ENCODE assay signal across 8 mouse cellular contexts in the genomic region with DNA sequence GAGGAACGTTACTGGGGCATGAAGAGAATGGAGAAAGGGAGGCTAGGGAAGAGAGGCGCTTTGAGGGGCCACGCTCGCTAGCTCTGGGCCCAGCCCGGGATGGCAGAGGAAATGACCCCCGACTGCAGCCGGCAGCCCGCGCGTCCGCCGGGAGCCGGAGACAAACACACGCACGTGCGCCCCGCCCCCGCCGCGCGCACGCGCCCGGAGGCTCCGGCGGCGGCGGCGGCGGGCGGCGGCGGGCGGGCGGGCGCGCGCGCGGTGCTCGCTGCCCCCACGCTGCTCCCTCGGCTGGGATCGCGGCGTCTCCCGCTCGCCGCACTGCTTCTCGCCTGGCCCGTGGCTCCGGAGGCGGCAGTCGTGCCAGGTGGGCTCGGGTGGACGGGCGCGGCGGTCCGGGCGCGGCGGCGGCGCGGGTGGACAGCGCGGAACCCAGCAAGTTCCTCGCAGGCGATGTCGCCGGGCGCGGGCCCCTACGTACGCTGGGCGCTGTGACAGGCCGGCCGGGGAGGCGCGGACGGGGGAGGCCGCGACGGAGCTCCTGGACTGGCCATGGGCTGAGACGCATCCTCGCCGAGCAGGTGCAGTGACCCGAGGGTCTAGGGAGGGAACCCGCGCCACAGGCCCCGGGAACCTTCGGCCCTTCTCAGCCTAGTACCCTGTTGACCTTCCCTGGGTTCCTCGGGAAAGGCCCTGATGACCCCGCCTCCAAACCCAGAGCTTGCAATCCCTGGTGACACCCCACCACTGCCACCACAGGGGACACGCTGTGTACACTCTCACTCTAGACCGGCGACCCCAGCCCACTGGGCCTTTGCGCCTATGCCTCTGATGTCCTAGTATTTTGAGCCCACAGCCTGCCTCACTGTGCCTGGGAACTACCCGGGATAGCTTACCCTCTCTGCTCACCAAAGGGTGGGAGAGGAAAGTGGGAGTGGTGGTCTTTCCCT. TPM values are rescaled to one million over a fixed set of nuclear protein-coding genes. Genes with fewer than 3 reads are reported as not detected.
DNase-seq lines count a peak whose midpoint lies in the region; ATAC-seq and TF ChIP-seq lines count a peak whose summit lies in the region.

TSS of gene Amigo1 (plus strand) at position 238 of the 950 bp plus-strand sequence.

- H3K4me3 ChIP-seq in embryonic facial prominence, embryonic 13.5 days, result peak within 1 kb of the TSS; percentile 66
- H3K4me3 ChIP-seq in heart, embryonic 12.5 days, result peak within 1 kb of the TSS; percentile 96
- peak within 1 kb of the TSS; percentile 91 for H3K4me3 ChIP-seq in lung, adult 2 months (replicated peaks; ENCODE audit: extremely low read depth, low read depth, low read length)
- H3K4me3 ChIP-seq in neural tube, embryonic 14.5 days (ENCODE audit: low read depth, low read length), result peak within 1 kb of the TSS; percentile 70

- H3K9me3 ChIP-seq in embryonic facial prominence, embryonic 13.5 days, result no peaks in the 10 kb centered on the region
- H3K9me3 ChIP-seq in heart, embryonic 12.5 days (replicated peaks), result no peaks in the 10 kb centered on the region
- H3K9me3 ChIP-seq in neural tube, embryonic 14.5 days (ENCODE audit: control insufficient read depth, low read length), result no peaks in the 10 kb centered on the region

- H3K9ac ChIP-seq in embryonic facial prominence, embryonic 13.5 days, result peak within 1 kb of the TSS; percentile 73
- peak within 1 kb of the TSS; percentile 93 for H3K9ac ChIP-seq in heart, embryonic 12.5 days
- H3K9ac ChIP-seq in neural tube, embryonic 14.5 days (replicated peaks; ENCODE audit: low read depth, low read length), result peak within 1 kb of the TSS; percentile 85

- no peak for TF ChIP-seq POLR2A in lung, adult 2 months (IDR thresholded peaks at IDR 0.05; ENCODE audit: borderline replicate concordance, extremely low read depth, low read depth, low read length)

- H3K27ac ChIP-seq in embryonic facial prominence, embryonic 13.5 days, result no peak within 1 kb of the TSS
- H3K27ac ChIP-seq in heart, embryonic 12.5 days (ENCODE audit: poor library complexity, severe bottlenecking), result no peak within 1 kb of the TSS
- H3K27ac ChIP-seq in neural tube, embryonic 14.5 days (ENCODE audit: low read depth, low read length), result peak within 1 kb of the TSS; percentile 64

- ATAC-seq in cerebellum, adult (ENCODE audit: insufficient number of reproducible peaks, low FRiP score, low TSS enrichment), result peak; percentile 59
- ATAC-seq in embryonic facial prominence, embryonic 13.5 days (ENCODE audit: insufficient number of reproducible peaks, insufficient read depth, low FRiP score, low TSS enrichment, low read depth), result peak; percentile 35; the same call in 1 of the 2 replicates
- ATAC-seq in heart, embryonic 12.5 days (ENCODE audit: insufficient number of reproducible peaks, low FRiP score), result peak; percentile 74
- ATAC-seq in neural tube, embryonic 14.5 days (ENCODE audit: low read depth), result peak; percentile 71

- H3K4me1 ChIP-seq in embryonic facial prominence, embryonic 13.5 days, result peaks cover 14% of the 10 kb centered on the region
- H3K4me1 ChIP-seq in heart, embryonic 12.5 days (replicated peaks), result peaks cover 27% of the 10 kb centered on the region
- H3K4me1 ChIP-seq in lung, adult 2 months (ENCODE audit: control insufficient read depth, insufficient read depth, low read length), result peaks cover 11% of the 10 kb centered on the region
- H3K4me1 ChIP-seq in neural tube, embryonic 14.5 days (ENCODE audit: control insufficient read depth, insufficient read depth, low read length), result peaks cover 17% of the 10 kb centered on the region

- H3K36me3 ChIP-seq in embryonic facial prominence, embryonic 13.5 days, result 0 out of 2 replicates have a peak, but pooled peaks cover 6% of the 10 kb centered on the region
- 0 out of 2 replicates have a peak, but pooled peaks cover 3% of the 10 kb centered on the region for H3K36me3 ChIP-seq in heart, embryonic 12.5 days
- H3K36me3 ChIP-seq in neural tube, embryonic 14.5 days (ENCODE audit: control insufficient read depth, insufficient read depth, low read length), result no peaks in the 10 kb centered on the region

- DNase-seq in cerebellum, adult 11 months, result no peak
- peak; percentile 63 to 69 for DNase-seq in adrenal gland, adult 18-20 months (ENCODE audit: low spot score in 2 of 2)
- DNase-seq in kidney, postnatal 14 days, result peak; percentile 79
- peak; percentile 59 for DNase-seq in lung, adult 2 months

- TF ChIP-seq CTCF in lung, adult 2 months (IDR thresholded peaks at IDR 0.05; ENCODE audit: insufficient read depth, low read length), result no peak

- WGBS in embryonic facial prominence, embryonic 13.5 days, result 1% methylated on average over 91 of the region's 100 CpGs
- WGBS in heart, embryonic 12.5 days, result 2% methylated on average over 87 of the region's 100 CpGs
- WGBS in lung, adult 2 months, result 5% methylated on average over 68 of the region's 100 CpGs
- WGBS in neural tube, embryonic 14.5 days, result 2% methylated on average over 31 of the region's 100 CpGs

- H3K4me2 ChIP-seq in embryonic facial prominence, embryonic 13.5 days, result peak within 1 kb of the TSS; percentile 91
- H3K4me2 ChIP-seq in heart, embryonic 12.5 days, result peak within 1 kb of the TSS; percentile 100
- H3K4me2 ChIP-seq in neural tube, embryonic 14.5 days (ENCODE audit: low read depth, low read length), result peak within 1 kb of the TSS; percentile 83

- peaks cover 28% of the 10 kb centered on the region for H3K27me3 ChIP-seq in embryonic facial prominence, embryonic 13.5 days
- H3K27me3 ChIP-seq in heart, embryonic 12.5 days (replicated peaks), result peaks cover 28% of the 10 kb centered on the region
- 0 out of 2 replicates have a peak, but pooled peaks cover 3% of the 10 kb centered on the region for H3K27me3 ChIP-seq in neural tube, embryonic 14.5 days (ENCODE audit: control insufficient read depth, insufficient read depth, low read length)

RNA-seq across cellular contexts. Expression of gene Amigo1, which starts in this region (rescaled TPM):
- 10 to 100 TPM; 23.1 to 23.5 TPM for total RNA-seq in adrenal gland, adult 18-20 months (2021)
- polyA plus RNA-seq in embryonic facial prominence, embryonic 13.5 days (2015; fragmentation: Nextera tagmentation; extraction: Ambion mirVana), result 4.0 and 4.5 TPM in 2 replicates
- 4.5 and 5.0 TPM in 2 replicates for polyA plus RNA-seq in heart, embryonic 12.5 days (2016; fragmentation: Nextera tagmentation; extraction: Ambion mirVana)
- 22.3 and 27.1 TPM in 2 replicates for polyA plus RNA-seq in lung, adult 2 months (2012; rRNA removed)
- polyA plus RNA-seq in neural tube, embryonic 14.5 days (2014; fragmentation: Nextera tagmentation; extraction: Ambion mirVana), result 11.2 TPM in 2 replicates
